Mouse (Mus musculus): ENCODE measurements at regions not wholly inside any gene's neighbourhood (a gene's known extent, or its start where the extent isn't known, plus 50 kb on each side); places are given as distances from the start of the nearest gene placed in this dataset.

DNA sequence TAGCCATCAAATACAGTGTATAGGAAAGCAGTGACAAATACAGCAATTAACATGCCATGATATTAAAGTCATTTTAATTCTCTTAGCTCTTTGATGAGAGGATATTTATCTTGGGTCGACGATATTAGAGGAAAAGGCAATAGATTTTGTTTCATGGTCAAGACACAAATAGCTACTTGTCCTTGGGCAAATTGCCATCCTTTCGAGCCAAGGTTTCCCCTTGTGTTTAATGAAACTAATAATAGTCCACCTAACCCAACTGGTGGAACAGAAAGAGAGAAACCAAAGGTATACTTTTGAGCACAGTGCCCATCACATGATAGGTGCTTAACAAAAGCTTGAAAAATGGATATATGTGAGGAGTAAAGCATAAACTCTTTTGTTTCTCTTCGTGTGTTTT, 1431.0 kb upstream of the A1bg start:
- TF ChIP-seq MAX (IDR thresholded peaks at IDR 0.05; ENCODE audit: low read depth) (no peak), USF1 (IDR thresholded peaks at IDR 0.05; ENCODE audit: low read depth) (no peak), TCF12 (IDR thresholded peaks at IDR 0.05; ENCODE audit: insufficient read depth, poor library complexity, severe bottlenecking) (no peak), POLR2A (IDR thresholded peaks at IDR 0.05; ENCODE audit: insufficient read length, low read depth) (no peak), MYOD1 (IDR thresholded peaks at IDR 0.05; ENCODE audit: control insufficient read depth in 1 of 3, insufficient read length in 2 of 3, low read depth in 2 of 3) (no peak), POLR2AphosphoS2 (IDR thresholded peaks at IDR 0.05; ENCODE audit: insufficient read length, low read depth) (no peak), CEBPB (IDR thresholded peaks at IDR 0.05; ENCODE audit: insufficient read depth, poor library complexity, severe bottlenecking) (no peak)
